Mouse (Mus musculus): ENCODE measurements around the gene Nlrc5.

GRCm38 (mm10) chr8:94409523-94409922 lies 24.6 kb upstream of the Nlrc5 start:
- TF ChIP-seq POLR2A (IDR thresholded peaks at IDR 0.05; ENCODE audit: insufficient read depth, low read depth, low read length) (no peak), CTCF (IDR thresholded peaks at IDR 0.05) (no peak), EP300 (IDR thresholded peaks at IDR 0.05; ENCODE audit: insufficient read depth, low read depth, low read length) (no peak)

Data from heart, adult 2 months (tissue).